Mouse (Mus musculus) lung, adult 2 months (tissue): ENCODE measurements at regions not wholly inside any gene's neighbourhood (a gene's known extent, or its start where the extent isn't known, plus 50 kb on each side); places are given as distances from the start of the nearest gene placed in this dataset.

Experiments used
- CTCF ChIP-seq: fragments of 200-500 bp; IDR thresholded peaks from 2 replicates; pipeline ENCODE4 v1.5.1; 2011; ENCODE audit warnings: mild to moderate bottlenecking, low read length, control low read depth; ENCODE audit not compliant: insufficient read depth
- POLR2A ChIP-seq: fragments of 200-500 bp; IDR thresholded peaks from 2 replicates; pipeline ENCODE4 v1.6.1; 2011; ENCODE audit warnings: low read depth, mild to moderate bottlenecking, control low read depth, low read length, borderline replicate concordance; ENCODE audit errors: extremely low read depth

DNA sequence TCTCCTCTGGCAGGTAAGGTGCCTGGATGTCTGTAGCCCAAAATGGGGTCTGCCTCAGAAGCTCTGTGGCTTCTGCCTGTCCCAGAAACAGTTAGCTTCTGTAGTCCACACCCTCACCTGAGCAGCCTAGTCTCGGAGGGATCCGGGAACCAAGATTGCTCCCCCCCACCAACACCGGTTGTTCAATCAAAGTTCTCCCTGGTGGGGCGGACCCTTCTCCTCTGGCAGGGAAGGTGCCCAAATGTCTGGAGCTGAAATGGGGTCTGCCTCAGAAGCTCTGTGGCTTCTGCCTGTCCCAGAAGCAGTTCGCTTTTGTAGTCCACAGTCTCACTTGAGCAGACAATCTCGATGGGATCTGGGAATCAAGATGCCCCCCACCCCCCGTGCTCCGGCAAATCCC is 273.0 kb downstream of the Gm28710 start:
- no peak for TF ChIP-seq CTCF
- no peak for TF ChIP-seq POLR2A
